Mouse (Mus musculus): ENCODE results near the gene Slc1a3. TPM values are rescaled to one million over a fixed set of nuclear protein-coding genes. Genes with fewer than 3 reads are reported as not detected.

The Slc1a3 gene
- total and polyA plus RNA-seq, 3 experiments = 4.5 to 12.6 (median 6.5) TPM

DNA sequence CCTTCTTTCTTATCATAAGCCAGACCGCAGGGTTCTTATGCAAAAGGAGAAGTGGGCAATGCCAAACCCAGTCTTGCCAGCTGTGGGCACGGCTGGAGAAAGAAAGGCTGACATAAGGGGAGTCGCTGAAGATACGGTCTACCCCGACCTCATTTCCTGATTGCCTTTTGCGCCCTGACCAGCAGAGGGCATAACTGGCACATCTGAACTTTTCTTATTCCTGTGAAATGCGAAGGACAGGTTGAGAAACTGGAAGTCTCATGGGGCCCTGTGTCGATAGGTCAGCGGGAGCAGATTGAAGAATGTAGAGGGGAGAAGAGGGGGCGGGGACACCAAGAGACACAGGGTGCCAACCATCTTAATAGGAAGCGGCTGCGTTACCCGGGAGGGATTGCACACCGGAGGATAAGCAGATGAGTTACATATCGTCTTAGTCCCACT, 83.4 kb downstream of the Slc1a3 start:
- H3K9me3 ChIP-seq (replicated peaks; ENCODE audit: low read length) = no peaks in the 10 kb centered on the region
- no peak for TF ChIP-seq CHD1 (IDR thresholded peaks at IDR 0.05; ENCODE audit: low read depth, low read length)
- TF ChIP-seq TBP (conservative IDR thresholded peaks at IDR 0.05; ENCODE audit: low read depth, low read length) = no peak
- peak; percentile 74 for TF ChIP-seq RAD21 (IDR thresholded peaks at IDR 0.05; ENCODE audit: low read depth, low read length)
- TF ChIP-seq KAT2A (IDR thresholded peaks at IDR 0.05; ENCODE audit: insufficient replicate concordance, low read length) = no peak
- TF ChIP-seq IRF4 (IDR thresholded peaks at IDR 0.05; ENCODE audit: low read depth, low read length) = no peak; the same call in 1 of the 2 replicates
- TF ChIP-seq BHLHE40 (IDR thresholded peaks at IDR 0.05; ENCODE audit: low read depth, low read length) = no peak
- TF ChIP-seq E2F4 (IDR thresholded peaks at IDR 0.05; ENCODE audit: insufficient replicate concordance, low read depth, low read length) = no peak
- no peak for TF ChIP-seq MXI1 (IDR thresholded peaks at IDR 0.05; ENCODE audit: low read depth, low read length)
- no peak; the same call in 1 of the 2 replicates for TF ChIP-seq MAX (IDR thresholded peaks at IDR 0.05; ENCODE audit: low read length)
- peak; percentile 71 for TF ChIP-seq SMC3 (IDR thresholded peaks at IDR 0.05; ENCODE audit: low read depth, low read length)
- 0 out of 2 replicates have a peak, but pooled peaks have one; percentile 33 for TF ChIP-seq SIN3A (IDR thresholded peaks at IDR 0.05; ENCODE audit: low read length)
- no peak for TF ChIP-seq UBTF (IDR thresholded peaks at IDR 0.05; ENCODE audit: low read depth, low read length)
- no peak for TF ChIP-seq POLR2AphosphoS2 (IDR thresholded peaks at IDR 0.05; ENCODE audit: low read depth, low read length)
- no peak for TF ChIP-seq ETS1 (conservative IDR thresholded peaks at IDR 0.05; ENCODE audit: low read depth, low read length)
- TF ChIP-seq ELF1 (IDR thresholded peaks at IDR 0.05; ENCODE audit: low read depth, low read length) = peak; percentile 85
- TF ChIP-seq ZKSCAN1 (IDR thresholded peaks at IDR 0.05; ENCODE audit: borderline replicate concordance, low read depth, low read length) = no peak
- TF ChIP-seq NRF1 (IDR thresholded peaks at IDR 0.05; ENCODE audit: low read depth, low read length) = no peak
- no peak for TF ChIP-seq ZNF384 (IDR thresholded peaks at IDR 0.05; ENCODE audit: low read depth, low read length)
- TF ChIP-seq MEF2A (IDR thresholded peaks at IDR 0.05; ENCODE audit: borderline replicate concordance, low read depth, low read length) = 0 out of 2 replicates have a peak, but pooled peaks have one; percentile 5
- no peak for TF ChIP-seq USF1 (IDR thresholded peaks at IDR 0.05; ENCODE audit: low read depth, low read length)
- no peak for TF ChIP-seq TCF12 (IDR thresholded peaks at IDR 0.05; ENCODE audit: low read depth, low read length)
- no peak for TF ChIP-seq CHD2 (IDR thresholded peaks at IDR 0.05; ENCODE audit: low read length)
- TF ChIP-seq GABPA (IDR thresholded peaks at IDR 0.05; ENCODE audit: insufficient replicate concordance, low read depth, low read length) = no peak
- TF ChIP-seq ZMIZ1 (IDR thresholded peaks at IDR 0.05; ENCODE audit: low read depth, low read length) = no peak
- no peak for TF ChIP-seq JUND (conservative IDR thresholded peaks at IDR 0.05; ENCODE audit: low read depth, low read length)
- no peak for TF ChIP-seq ZC3H11A (IDR thresholded peaks at IDR 0.05; ENCODE audit: low read depth, low read length)
- TF ChIP-seq EP300 (IDR thresholded peaks at IDR 0.05; ENCODE audit: low read length) = no peak
- TF ChIP-seq USF2 (conservative IDR thresholded peaks at IDR 0.05; ENCODE audit: low read depth, low read length) = no peak
- no peak for TF ChIP-seq RCOR1 (conservative IDR thresholded peaks at IDR 0.05; ENCODE audit: low read depth, low read length)
- TF ChIP-seq MAFK (IDR thresholded peaks at IDR 0.05; ENCODE audit: insufficient replicate concordance, low read length) = no peak
- no peak for TF ChIP-seq NELFE (IDR thresholded peaks at IDR 0.05; ENCODE audit: low read depth, low read length)
- TF ChIP-seq MYC (IDR thresholded peaks at IDR 0.05; ENCODE audit: low read depth, low read length) = 0 out of 2 replicates have a peak, but pooled peaks have one; percentile 57
- no peak for TF ChIP-seq HCFC1 (IDR thresholded peaks at IDR 0.05; ENCODE audit: low read depth, low read length)
- TF ChIP-seq MAZ (IDR thresholded peaks at IDR 0.05; ENCODE audit: low read depth, low read length) = no peak
- no peak for TF ChIP-seq JUN (IDR thresholded peaks at IDR 0.05; ENCODE audit: insufficient read depth, low read depth, low read length)
- no peak for TF ChIP-seq PAX5 (IDR thresholded peaks at IDR 0.05; ENCODE audit: low read length)
- peak; percentile 58 to 85; a peak in 3 of 4 replicates for TF ChIP-seq CTCF (conservative IDR thresholded peaks at IDR 0.05 in 1 of 2, IDR thresholded peaks at IDR 0.05 in 1 of 2; ENCODE audit: low read depth in 2 of 2, low read length in 2 of 2)
- no peak for TF ChIP-seq POLR2A (IDR thresholded peaks at IDR 0.05; ENCODE audit: low read depth, low read length)
- no peaks in the 10 kb centered on the region for H3K36me3 ChIP-seq (replicated peaks in 1 of 2; ENCODE audit: control insufficient read depth in 1 of 2, insufficient read depth in 1 of 2, low read length in 1 of 2)
- H3K27me3 ChIP-seq (replicated peaks) = no peaks in the 10 kb centered on the region
- peak overlapping the region; percentile 21; the same call in 1 of the 2 replicates for H3K9ac ChIP-seq (ENCODE audit: insufficient read depth, low read depth)
- H3K79me2 ChIP-seq (replicated peaks; ENCODE audit: control insufficient read depth, extremely low read depth, insufficient read depth, poor library complexity, severe bottlenecking) = no peaks in the 10 kb centered on the region
- peak overlapping the region; percentile 2 to 51 (median 43) for H3K4me3 ChIP-seq (replicated peaks in 1 of 3; ENCODE audit: low read depth in 2 of 3, low read length in 2 of 3, poor library complexity in 1 of 3)
- H3K27ac ChIP-seq (ENCODE audit: insufficient read depth, low read depth) = no peak overlapping the region
- peak; percentile 78 for DNase-seq (ENCODE audit: extremely low read depth)
- in situ Hi-C loops (cut with MboI; ENCODE audit: low pct_ligation_motif_present, low pct_unique_long_range_greater_than_20kb, low sequenced_read_pairs) (no loop called here), dilution Hi-C loops (cut with MboI; ENCODE audit: extremely low pct_ligation_motif_present, extremely low pct_unique_long_range_greater_than_20kb, low sequenced_read_pairs) (no loop called here)
- H3K4me2 ChIP-seq (ENCODE audit: insufficient read depth, low read depth, poor library complexity, severe bottlenecking) = peak overlapping the region; percentile 72
- H3K4me1 ChIP-seq (ENCODE audit: control insufficient read depth in 1 of 2, insufficient read depth in 2 of 2) = peaks cover under 1 to 50% of the 10 kb centered on the region in 2 experiments; a peak in 2 of 4 replicates
